Mouse (Mus musculus) heart, postnatal 0 days (tissue): ENCODE results near the gene Mcpt2. TPM values are rescaled to one million over a fixed set of nuclear protein-coding genes. Genes with fewer than 3 reads are reported as not detected.
"Not testable (repeated sequence)": the region's sequence is repeated elsewhere in the genome, so short reads cannot be mapped to it uniquely, and the experiment has no call there.

Experiments used
- ATAC-seq: fragments of 200-750 bp; cut with Nextera tagmentation; 2 replicates; pipeline ENCODE4 v1.8.0; 2017; ENCODE audit warnings: low read depth, moderate number of reproducible peaks, moderate library complexity; ENCODE audit not compliant: insufficient read depth
- DNase-seq: peaks from one replicate; pipeline ENCODE4 v3.0.0-alpha.2; 2016; ENCODE audit warnings: low spot score
- H3K27ac ChIP-seq: fragments of 300-500 bp; sonication (generic); 2 replicates; pipeline ENCODE4 v1.5.1; 2014; ENCODE audit warnings: low read depth, mild to moderate bottlenecking
- H3K27me3 ChIP-seq: fragments of 300-500 bp; sonication (generic); 2 replicates; pipeline ENCODE4 v1.6.1; 2014; ENCODE audit warnings: low read length, mixed read lengths; ENCODE audit not compliant: control insufficient read depth, insufficient read depth
- H3K36me3 ChIP-seq: fragments of 300-500 bp; sonication (generic); replicated peaks from 2 replicates; pipeline ENCODE4 v1.6.1; 2014; ENCODE audit warnings: low read length, mixed read lengths; ENCODE audit not compliant: control insufficient read depth, insufficient read depth
- H3K4me1 ChIP-seq: fragments of 300-500 bp; sonication (generic); 2 replicates; pipeline ENCODE4 v1.6.1; 2014; ENCODE audit warnings: antibody characterized with exemption; ENCODE audit not compliant: control insufficient read depth, insufficient read depth
- H3K4me2 ChIP-seq: fragments of 300-500 bp; sonication (generic); 2 replicates; pipeline ENCODE4 v1.6.1; 2014; ENCODE audit warnings: low read depth, mild to moderate bottlenecking, low read length, moderate library complexity
- H3K4me3 ChIP-seq: fragments of 300-500 bp; sonication (generic); 2 replicates; pipeline ENCODE4 v1.5.1; 2014; ENCODE audit warnings: low read depth, low read length
- H3K9ac ChIP-seq: fragments of 300-500 bp; sonication (generic); replicated peaks from 2 replicates; pipeline ENCODE4 v1.6.1; 2014; ENCODE audit warnings: low read depth, low read length, mixed read lengths
- H3K9me3 ChIP-seq: fragments of 300-500 bp; sonication (generic); replicated peaks from 2 replicates; pipeline ENCODE4 v1.6.1; 2016; ENCODE audit warnings: low read length; ENCODE audit not compliant: control insufficient read depth
- CTCF ChIP-seq: IDR thresholded peaks from 2 replicates; pipeline ENCODE4 v1.5.1; 2016; ENCODE audit warnings: antibody characterized with exemption, control low read depth, low read depth
- EP300 ChIP-seq: IDR thresholded peaks from 2 replicates; pipeline ENCODE4 v1.6.1; 2016; ENCODE audit warnings: antibody characterized with exemption, low read depth
- WGBS: fragments of 180-500 bp; shearing (Covaris S2); extraction: QIAGEN DNeasy Blood & Tissue Kit; methylation state at CpG from one replicate; pipeline ENCODE4 v1.1.7; 2014; 5-methylcytosine and 5-hydroxymethylcytosine counted together
- polyA plus RNA-seq: library from polyadenylated mRNA; unstranded; fragments of >200 nt; fragmentation: Nextera tagmentation; extraction: Ambion mirVana; gene quantifications from 2 replicates; pipeline ENCODE4 v1.2.1, GENCODE M21; 2015
- total RNA-seq: library from RNA; depleted of rRNA; stranded (reverse); fragments of >200 nt; gene quantifications from 2 replicates; pipeline ENCODE4 v1.2.3, GENCODE M21; 2014; ENCODE audit warnings: low replicate concordance

The Mcpt2 gene
- total and polyA plus RNA-seq, 2 experiments from 2014 or later = not detected

- Histone ChIP-seq H3K27me3 (no peaks in the 10 kb centered on the region), H3K9ac (no peak overlapping the region), H3K36me3 (no peaks in the 10 kb centered on the region), H3K4me1 (no peaks in the 10 kb centered on the region), H3K9me3 (no peaks in the 10 kb centered on the region), H3K4me3 (no peak overlapping the region), H3K27ac (no peak overlapping the region), H3K4me2 (no peak overlapping the region)
- ATAC-seq = no peak
- WGBS = 52% methylated on average over 2 of the region's 2 CpGs
- peak; percentile 8 for DNase-seq
- no peak for TF ChIP-seq EP300
- no peak for TF ChIP-seq CTCF
These were observed 7.4 kb upstream of the Mcpt2 start for GRCm38 (mm10) chr14:56034433-56034832.

- Histone ChIP-seq H3K9ac (no peak overlapping the region), H3K27ac (no peak overlapping the region), H3K27me3 (no peaks in the 10 kb centered on the region), H3K4me2 (no peak overlapping the region), H3K4me3 (no peak overlapping the region), H3K4me1 (no peaks in the 10 kb centered on the region), H3K36me3 (no peaks in the 10 kb centered on the region), H3K9me3 (no peaks in the 10 kb centered on the region)
- TF ChIP-seq CTCF (no peak), EP300 (no peak)
- DNase-seq (no peak), ATAC-seq (no peak)
- WGBS = 56% methylated on average over 3 of the region's 3 CpGs
These were observed 13.6 kb downstream of the Mcpt2 start for GRCm38 (mm10) chr14:56055408-56055807.

GRCm38 (mm10) chr14:56057722-56058121 is 15.9 kb downstream of the Mcpt2 start:
- H3K27me3 ChIP-seq = no peaks in the 10 kb centered on the region
- H3K36me3 ChIP-seq = no peaks in the 10 kb centered on the region
- no peaks in the 10 kb centered on the region for H3K9me3 ChIP-seq
- H3K9ac ChIP-seq = no peak overlapping the region
- no peak overlapping the region for H3K4me3 ChIP-seq
- H3K4me1 ChIP-seq = no peaks in the 10 kb centered on the region
- TF ChIP-seq CTCF = no peak
- no peak for TF ChIP-seq EP300
- H3K27ac ChIP-seq = no peak overlapping the region
- DNase-seq = peak; percentile 9
- no peak overlapping the region for H3K4me2 ChIP-seq
- WGBS = 34% methylated on average over 4 of the region's 4 CpGs
- no peak for ATAC-seq

GRCm38 (mm10) chr14:56062213-56062612 is 20.4 kb downstream of the Mcpt2 start, which contains the start of gene Mcpt4:
Mcpt4 (minus strand) TSS chr14:56062313.
- H3K4me2 ChIP-seq, DNase-seq, H3K27ac ChIP-seq, H3K27me3 ChIP-seq, H3K4me1 ChIP-seq, H3K4me3 ChIP-seq, H3K9me3 ChIP-seq, H3K9ac ChIP-seq, ATAC-seq, H3K36me3 ChIP-seq: not testable (repeated sequence)
- WGBS = 39% methylated on average over 3 of the region's 3 CpGs

GRCm38 (mm10) chr14:56082016-56082415 is 40.2 kb downstream of the Mcpt2 start:
- no peaks in the 10 kb centered on the region for H3K4me1 ChIP-seq
- no peaks in the 10 kb centered on the region for H3K9me3 ChIP-seq
- 81% methylated on average over 4 of the region's 4 CpGs for WGBS
- no peaks in the 10 kb centered on the region for H3K36me3 ChIP-seq
- H3K4me3 ChIP-seq = no peak overlapping the region
- no peak for ATAC-seq
- DNase-seq = no peak
- H3K9ac ChIP-seq = no peak overlapping the region
- no peak overlapping the region for H3K4me2 ChIP-seq
- H3K27me3 ChIP-seq = no peaks in the 10 kb centered on the region
- TF ChIP-seq CTCF = no peak
- TF ChIP-seq EP300 = no peak
- H3K27ac ChIP-seq = no peak overlapping the region

- no peak within 1 kb of the TSS for H3K4me2 ChIP-seq
- H3K27ac ChIP-seq = no peak within 1 kb of the TSS
- no peaks in the 10 kb centered on the region for H3K36me3 ChIP-seq
- DNase-seq = no peak
- H3K27me3 ChIP-seq = no peaks in the 10 kb centered on the region
- H3K9me3 ChIP-seq = no peaks in the 10 kb centered on the region
- 91% methylated on average over 2 of the region's 2 CpGs for WGBS
- no peaks in the 10 kb centered on the region for H3K4me1 ChIP-seq
- no peak within 1 kb of the TSS for H3K4me3 ChIP-seq
- no peak within 1 kb of the TSS for H3K9ac ChIP-seq
- ATAC-seq = no peak
- TF ChIP-seq EP300 = no peak
- TF ChIP-seq CTCF = no peak
These were observed 43.3 kb downstream of the Mcpt2 start, which contains the start of gene Mcpt8 for GRCm38 (mm10) chr14:56085167-56085566. Mcpt8 (minus strand) TSS chr14:56085273.
